Mouse (Mus musculus) C2C12 (cell line): Measurements from ENCODE around the gene Elf1. TPM values are rescaled to one million over a fixed set of nuclear protein-coding genes. Genes with fewer than 3 reads are reported as not detected.
A peak's percentile ranks its signal among the peaks of the same experiment; 100 is the strongest.

ENCODE experiments used
- H3K27me3 ChIP-seq: one replicate; pipeline ENCODE4 v1.6.1; 2011; ENCODE audit not compliant: control insufficient read depth, insufficient read depth, insufficient read length
- H3K36me3 ChIP-seq: one replicate; pipeline ENCODE4 v1.6.1; 2011; ENCODE audit not compliant: control insufficient read depth, insufficient read depth
- H3K4me3 ChIP-seq: one replicate; pipeline ENCODE4 v1.5.1; 2011; ENCODE audit warnings: mild to moderate bottlenecking, control low read depth; ENCODE audit not compliant: poor library complexity, insufficient read depth, severe bottlenecking
- H3K79me2 ChIP-seq: one replicate; pipeline ENCODE4 v1.6.1; 2011; ENCODE audit not compliant: control insufficient read depth, insufficient read depth
- H3K79me3 ChIP-seq: one replicate; pipeline ENCODE4 v1.6.1; 2011; ENCODE audit warnings: low read depth, control low read depth
- H3ac ChIP-seq: one replicate; pipeline ENCODE3; 2011; ENCODE audit warnings: low read depth; ENCODE audit not compliant: control insufficient read depth, insufficient read length
- CEBPB ChIP-seq: IDR thresholded peaks from one replicate; pipeline ENCODE4 v1.6.1; 2011; ENCODE audit warnings: low read depth, mild to moderate bottlenecking, control low read depth, moderate library complexity
- CTCF ChIP-seq: IDR thresholded peaks from one replicate; pipeline ENCODE4 v1.5.1; 2011; ENCODE audit not compliant: control insufficient read depth, insufficient read depth, insufficient read length
- FOSL1 ChIP-seq: IDR thresholded peaks from one replicate; pipeline ENCODE4 v1.8.0; 2011; ENCODE audit warnings: mild to moderate bottlenecking, low read length; ENCODE audit not compliant: poor library complexity, insufficient read depth, severe bottlenecking
- MAX ChIP-seq: IDR thresholded peaks from one replicate; pipeline ENCODE4 v1.6.1; 2011; ENCODE audit warnings: mild to moderate bottlenecking, control low read depth
- MYOD1 ChIP-seq: IDR thresholded peaks from one replicate; pipeline ENCODE4 v1.6.1; 2011; ENCODE audit warnings: low read depth; ENCODE audit not compliant: control insufficient read depth, insufficient read length
- MYOG ChIP-seq: IDR thresholded peaks from one replicate; pipeline ENCODE4 v1.6.1; 2011; ENCODE audit not compliant: control insufficient read depth, insufficient read length; ENCODE audit errors: extremely low read depth
- USF1 ChIP-seq: IDR thresholded peaks from one replicate; pipeline ENCODE4 v1.6.1; 2011; ENCODE audit warnings: low read depth, mild to moderate bottlenecking, control low read depth, moderate library complexity
- polyA plus RNA-seq: library from polyadenylated mRNA; unstranded; fragments of >200 nt; fragmentation: generic; extraction: Trizol; gene quantifications from one replicate; pipeline ENCODE4 v1.2.1, GENCODE M21; 2012; ENCODE audit warnings: missing spikeins

Gene Elf1
- polyA plus RNA-seq, 1 experiment = 3.4 TPM

DNA sequence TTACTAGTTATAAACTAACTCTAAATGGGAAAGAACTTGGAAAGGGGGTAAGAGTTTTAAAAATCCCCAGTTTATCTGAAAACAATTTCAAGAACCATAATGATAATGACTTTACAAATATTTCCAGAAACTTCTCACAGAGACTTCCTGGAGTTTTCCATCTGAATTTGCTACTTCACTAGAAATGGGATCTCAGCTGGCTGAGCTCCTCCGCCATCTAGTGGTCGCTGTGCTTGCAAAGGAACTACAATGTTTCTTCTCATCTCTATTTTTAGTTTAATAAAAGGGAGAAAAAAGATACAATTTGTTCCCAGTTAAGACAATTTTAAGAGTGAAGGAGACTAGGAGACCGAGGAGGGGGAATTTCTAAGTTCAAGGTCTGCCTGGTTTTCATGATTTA, 13.4 kb upstream of the Elf1 start:
- H3K27me3 ChIP-seq = no peaks in the 10 kb centered on the region
- no peak overlapping the region for H3ac ChIP-seq
- no peaks in the 10 kb centered on the region for H3K79me3 ChIP-seq
- no peak overlapping the region for H3K4me3 ChIP-seq
- H3K36me3 ChIP-seq = peaks cover 93% of the 10 kb centered on the region
- no peak for TF ChIP-seq MYOD1
- no peak for TF ChIP-seq FOSL1
- no peak for TF ChIP-seq MYOG
- no peak for TF ChIP-seq CEBPB
- no peak for TF ChIP-seq MAX
- TF ChIP-seq USF1 = no peak
- TF ChIP-seq CTCF = no peak
- H3K79me2 ChIP-seq = no peaks in the 10 kb centered on the region

DNA sequence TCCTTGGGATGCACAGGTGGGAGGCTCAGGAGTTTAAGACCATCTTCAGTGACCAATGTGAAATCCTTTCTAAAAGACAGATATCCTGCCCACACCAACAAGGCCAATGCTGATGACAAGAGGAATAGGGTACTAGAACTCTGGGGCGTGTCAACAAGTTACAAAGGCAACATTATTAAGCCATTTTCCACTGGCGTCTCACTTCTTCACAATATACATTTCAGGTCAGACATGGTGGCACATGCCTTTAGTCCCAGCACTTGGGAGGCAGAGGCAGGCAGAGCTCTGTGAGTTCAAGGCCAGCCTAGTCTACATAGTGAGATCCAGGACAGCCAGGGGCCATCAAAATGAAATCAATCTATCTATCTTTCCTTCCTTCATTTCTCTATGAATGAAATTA, 7.6 kb upstream of the Elf1 start:
- Histone ChIP-seq H3K36me3 (peaks cover 72% of the 10 kb centered on the region), H3K4me3 (no peak overlapping the region)

DNA sequence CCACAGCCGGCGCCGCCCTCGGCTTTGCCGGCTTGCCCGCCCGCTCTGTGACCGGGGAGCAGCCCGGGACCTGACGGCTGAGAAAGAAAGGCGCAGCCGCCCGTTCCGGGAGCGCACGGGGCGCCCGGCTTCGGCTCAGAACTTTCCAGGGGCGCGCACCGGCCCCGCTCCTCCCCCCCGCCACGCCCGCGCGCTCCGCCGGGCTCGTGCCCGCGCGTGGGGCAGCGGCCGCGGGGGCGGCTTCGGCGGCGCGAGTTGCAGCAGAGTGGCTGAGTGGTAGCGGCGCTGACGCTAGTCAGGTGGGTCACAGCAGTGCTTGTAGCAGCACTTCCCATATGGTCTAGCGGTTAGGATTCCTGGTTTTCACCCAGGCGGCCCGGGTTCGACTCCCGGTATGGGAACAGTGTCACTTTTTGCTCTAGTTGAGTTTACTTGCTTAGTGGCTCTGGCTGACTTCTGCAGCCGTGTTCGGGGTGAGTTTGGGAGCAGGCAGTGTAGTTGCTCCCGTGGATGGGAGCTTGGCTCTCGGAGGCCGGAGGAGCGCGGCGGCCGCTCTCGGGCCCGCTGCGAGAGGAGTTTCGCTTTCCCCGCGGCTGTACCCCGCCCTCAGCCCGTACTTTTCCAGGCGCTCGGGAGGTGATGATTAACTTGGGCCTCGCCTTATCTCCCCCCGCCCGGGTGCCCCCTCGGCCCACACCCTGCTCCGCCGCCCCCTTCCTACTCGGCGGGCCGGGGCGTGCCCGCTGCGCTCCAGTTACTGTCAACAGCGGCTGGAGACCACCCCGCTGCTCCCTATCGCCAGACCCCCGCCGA, 551 bp downstream of the Elf1 start, which contains the start of gene Wbp4:
Wbp4 (minus strand) TSS at position 182 of the 813 bp plus-strand sequence.
- Histone ChIP-seq H3ac (peak within 1 kb of the TSS; percentile 78), H3K79me3 (peaks cover 40% of the 10 kb centered on the region), H3K27me3 (no peaks in the 10 kb centered on the region), H3K36me3 (peaks cover 11% of the 10 kb centered on the region), H3K79me2 (peaks cover 84% of the 10 kb centered on the region), H3K4me3 (peak within 1 kb of the TSS; percentile 84)
- TF ChIP-seq FOSL1 = no peak
- TF ChIP-seq USF1 = no peak
- TF ChIP-seq CTCF = no peak
- no peak for TF ChIP-seq MYOD1

More for the DNA sequence above, 7.6 kb upstream of the Elf1 start:
- Histone ChIP-seq H3ac (no peak overlapping the region), H3K27me3 (no peaks in the 10 kb centered on the region), H3K79me3 (peaks cover 12% of the 10 kb centered on the region), H3K79me2 (peaks cover 19% of the 10 kb centered on the region)
- TF ChIP-seq USF1 (no peak), CTCF (no peak), MAX (no peak), FOSL1 (no peak), MYOD1 (no peak), MYOG (no peak), CEBPB (no peak)

DNA sequence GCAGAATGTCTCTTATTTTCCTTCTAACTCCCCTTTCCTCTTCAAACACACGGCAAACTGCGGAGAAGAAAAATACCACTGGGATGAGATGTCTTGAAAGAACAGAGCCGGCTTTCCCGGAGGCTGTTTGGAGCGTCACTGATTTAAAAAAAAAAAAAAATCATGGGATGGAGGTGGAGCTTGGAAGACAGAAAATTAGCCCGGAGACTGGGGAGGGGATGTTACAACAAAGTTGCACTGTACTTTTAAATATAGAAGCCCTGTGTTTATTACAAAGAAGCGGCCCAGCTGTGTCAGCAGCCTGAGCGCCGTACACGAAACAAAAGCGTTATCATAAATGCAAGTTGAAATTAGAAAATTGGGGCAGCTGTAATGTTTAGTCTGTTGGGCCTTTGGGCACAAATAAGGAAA, 1.3 kb downstream of the Elf1 start:
- peaks cover 10% of the 10 kb centered on the region for H3K36me3 ChIP-seq
- H3K79me3 ChIP-seq = peaks cover 39% of the 10 kb centered on the region
- no peak for TF ChIP-seq USF1
- no peak for TF ChIP-seq FOSL1
- TF ChIP-seq MYOG = no peak
- TF ChIP-seq MYOD1 = no peak
- TF ChIP-seq CEBPB = no peak
- no peak for TF ChIP-seq MAX
- TF ChIP-seq CTCF = no peak
- peak overlapping the region; percentile 62 for H3ac ChIP-seq
- peak overlapping the region; percentile 84 for H3K4me3 ChIP-seq
- H3K79me2 ChIP-seq = peaks cover 80% of the 10 kb centered on the region
- H3K27me3 ChIP-seq = no peaks in the 10 kb centered on the region

- Histone ChIP-seq H3K79me2 (peaks cover 74% of the 10 kb centered on the region), H3ac (peak overlapping the region; percentile 27), H3K36me3 (peaks cover 7% of the 10 kb centered on the region), H3K79me3 (peaks cover 34% of the 10 kb centered on the region), H3K27me3 (no peaks in the 10 kb centered on the region), H3K4me3 (peak overlapping the region; percentile 84)
- TF ChIP-seq MYOG = no peak
- no peak for TF ChIP-seq MAX
- TF ChIP-seq FOSL1 = no peak
- no peak for TF ChIP-seq CTCF
- TF ChIP-seq CEBPB = no peak
- no peak for TF ChIP-seq USF1
- TF ChIP-seq MYOD1 = no peak
Observed at GRCm38 (mm10) chr14:79482747-79483355, 1.9 kb downstream of the Elf1 start.

DNA sequence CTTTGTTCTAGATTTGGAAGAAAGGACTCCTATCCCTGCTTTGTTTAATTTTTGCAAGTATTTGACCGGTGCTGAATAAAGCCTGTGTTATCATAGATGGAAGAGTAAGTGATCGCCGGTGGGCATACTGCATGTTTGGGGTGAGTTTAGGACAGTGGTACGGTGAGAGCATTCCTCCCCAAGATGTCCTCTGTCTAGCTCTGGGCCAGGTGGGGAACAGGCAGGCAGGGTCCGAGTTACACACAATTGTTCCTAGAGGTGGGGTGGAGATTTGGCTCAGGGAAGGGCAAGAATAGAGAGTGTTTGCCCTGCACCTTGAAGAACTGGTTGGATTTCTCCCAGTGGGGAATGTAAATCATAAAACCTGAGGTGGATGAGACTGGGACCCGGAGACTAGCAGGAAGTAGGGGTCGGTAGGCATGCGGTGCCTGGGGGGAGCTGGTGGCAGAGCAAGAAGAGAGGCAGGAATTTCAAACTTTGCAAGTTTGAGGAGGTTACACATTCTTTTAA, 2.7 kb downstream of the Elf1 start:
- Histone ChIP-seq H3K79me2 (peaks cover 70% of the 10 kb centered on the region), H3K4me3 (no peak overlapping the region), H3K36me3 (peaks cover 7% of the 10 kb centered on the region), H3ac (no peak overlapping the region), H3K79me3 (peaks cover 27% of the 10 kb centered on the region), H3K27me3 (no peaks in the 10 kb centered on the region)
- TF ChIP-seq MYOG (no peak), MAX (no peak), USF1 (no peak)
